Mouse (Mus musculus): ENCODE data around the gene Thap11.

The Thap11 gene

GRCm38 (mm10) chr8:105900941-105901616 lies 46.1 kb downstream of the Thap11 start:
- DNase-seq (ENCODE audit: low spot score) = no peak
